Mouse (Mus musculus) liver, adult 2 months (tissue): Measurements from ENCODE around the gene Bud31. TPM values are rescaled to one million over a fixed set of nuclear protein-coding genes. Genes with fewer than 3 reads are reported as not detected.

Source experiments
- DNase-seq: peaks from one replicate; pipeline ENCODE4 v3.0.0-alpha.2; 2011; ENCODE audit warnings: low read depth, low spot score; ENCODE audit errors: extremely low read depth
- H3K27ac ChIP-seq: fragments of 200-500 bp; replicated peaks from 2 replicates; pipeline ENCODE4 v1.5.1; 2012; ENCODE audit warnings: low read depth, mild to moderate bottlenecking, control low read depth, inconsistent platforms, low read length; ENCODE audit not compliant: insufficient read depth
- H3K27me3 ChIP-seq: fragments of 200-500 bp; 2 replicates; pipeline ENCODE4 v1.6.1; 2012; ENCODE audit warnings: mild to moderate bottlenecking, moderate library complexity, low read length, inconsistent platforms; ENCODE audit not compliant: control insufficient read depth, insufficient read depth
- H3K36me3 ChIP-seq: fragments of 200-500 bp; 2 replicates; pipeline ENCODE4 v1.6.1; 2012; ENCODE audit warnings: low read length, inconsistent platforms; ENCODE audit not compliant: control insufficient read depth, insufficient read depth
- H3K4me1 ChIP-seq: fragments of 200-500 bp; 2 replicates; pipeline ENCODE4 v1.6.1; 2011; ENCODE audit warnings: low read length; ENCODE audit not compliant: control insufficient read depth, insufficient read depth
- H3K4me3 ChIP-seq: fragments of 200-500 bp; 2 replicates; pipeline ENCODE4 v1.5.1; 2011; ENCODE audit warnings: low read depth, mild to moderate bottlenecking, control low read depth, low read length, moderate library complexity; ENCODE audit not compliant: insufficient read depth
- H3K79me2 ChIP-seq: fragments of 200-500 bp; 2 replicates; pipeline ENCODE4 v1.6.1; 2012; ENCODE audit warnings: inconsistent platforms, mild to moderate bottlenecking, low read length, moderate library complexity; ENCODE audit not compliant: control insufficient read depth, insufficient read depth
- H3K9ac ChIP-seq: fragments of 200-500 bp; 2 replicates; pipeline ENCODE4 v1.6.1; 2012; ENCODE audit warnings: low read depth, mild to moderate bottlenecking, control low read depth, inconsistent platforms, low read length
- CTCF ChIP-seq: fragments of 200-500 bp; IDR thresholded peaks from 2 replicates; pipeline ENCODE4 v1.5.1; 2011; ENCODE audit warnings: low read depth, low read length, control low read depth
- POLR2A ChIP-seq: fragments of 200-500 bp; IDR thresholded peaks from 2 replicates; pipeline ENCODE4 v1.6.1; 2011; ENCODE audit warnings: low read length, control low read depth; ENCODE audit not compliant: insufficient read depth; ENCODE audit errors: extremely low read depth
- WGBS: fragments of 180-500 bp; shearing (Covaris S2); methylation state at CpG from one replicate; pipeline ENCODE4 v1.1.7; 2018; 5-methylcytosine and 5-hydroxymethylcytosine counted together
- polyA plus RNA-seq: library from polyadenylated mRNA; depleted of rRNA; stranded (reverse); fragments of >200 nt; gene quantifications from 2 replicates; pipeline ENCODE4 v1.2.3, GENCODE M21; 2012; rRNA removed
- total RNA-seq: library from RNA; depleted of rRNA; stranded (reverse); fragments of >200 nt; gene quantifications from 2 replicates; pipeline ENCODE4 v1.2.3, GENCODE M21; 2014; rRNA removed

The Bud31 gene
- total and polyA plus RNA-seq, 2 experiments: 45.5 to 66.4 TPM

DNA sequence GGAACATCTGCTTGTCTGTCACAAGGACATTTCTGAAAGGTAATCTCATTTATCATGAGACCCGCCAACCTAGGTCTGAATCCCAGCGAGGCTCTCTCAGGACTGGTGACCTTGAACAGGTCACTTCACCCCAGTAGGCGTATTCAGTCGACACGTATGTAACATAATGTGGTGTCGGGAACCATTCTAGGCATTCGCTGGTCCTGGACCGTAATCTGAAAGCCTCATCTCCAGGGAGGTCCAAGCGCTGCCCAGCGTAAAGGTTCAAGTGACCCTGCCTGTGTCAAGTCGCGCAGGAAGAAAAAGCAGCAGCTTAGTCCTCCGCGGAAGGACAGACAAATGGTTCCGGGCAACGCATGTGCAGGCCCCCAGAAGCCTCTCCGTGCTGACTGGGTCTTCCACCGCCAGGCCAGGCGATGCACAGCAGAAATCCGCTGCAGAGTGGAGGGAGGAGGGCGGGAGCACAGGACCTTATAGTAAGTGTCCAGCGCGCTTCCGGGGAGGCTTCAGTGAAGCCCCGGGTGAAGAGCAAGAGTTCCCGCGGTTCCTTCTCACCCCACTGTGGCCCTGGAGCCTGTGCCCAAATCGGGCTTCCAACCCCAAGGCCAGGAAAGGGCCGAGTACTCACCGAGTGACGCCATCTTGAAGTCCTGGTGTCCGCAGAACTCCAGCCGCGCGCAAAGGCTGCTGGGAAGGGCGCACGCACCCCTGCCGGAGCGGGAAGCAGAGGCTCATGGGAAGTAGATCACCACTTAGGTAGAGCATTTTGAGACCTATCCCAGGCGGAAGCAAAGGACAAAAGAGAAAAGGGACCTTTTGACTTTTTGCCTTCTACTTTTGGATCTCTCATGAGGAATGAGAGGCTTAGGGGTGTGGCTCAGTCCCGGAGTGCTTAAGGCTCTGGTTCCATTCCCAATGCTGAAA, 51.0 kb downstream of the Bud31 start:
- H3K4me1 ChIP-seq: peaks cover 24% of the 10 kb centered on the region
- no peak for TF ChIP-seq CTCF
- TF ChIP-seq POLR2A: peak; percentile 65; the same call in 1 of the 2 replicates
- peak; percentile 89 for DNase-seq
- peak overlapping the region; percentile 80 for H3K9ac ChIP-seq
- WGBS: under 1% methylated on average over 41 of the region's 41 CpGs
- H3K4me3 ChIP-seq: peak overlapping the region; percentile 72
- peak overlapping the region; percentile 94 for H3K27ac ChIP-seq
- peaks cover 22% of the 10 kb centered on the region for H3K36me3 ChIP-seq
- peaks cover 26% of the 10 kb centered on the region; the same call in 1 of the 2 replicates for H3K79me2 ChIP-seq
- no peaks in the 10 kb centered on the region for H3K27me3 ChIP-seq

DNA sequence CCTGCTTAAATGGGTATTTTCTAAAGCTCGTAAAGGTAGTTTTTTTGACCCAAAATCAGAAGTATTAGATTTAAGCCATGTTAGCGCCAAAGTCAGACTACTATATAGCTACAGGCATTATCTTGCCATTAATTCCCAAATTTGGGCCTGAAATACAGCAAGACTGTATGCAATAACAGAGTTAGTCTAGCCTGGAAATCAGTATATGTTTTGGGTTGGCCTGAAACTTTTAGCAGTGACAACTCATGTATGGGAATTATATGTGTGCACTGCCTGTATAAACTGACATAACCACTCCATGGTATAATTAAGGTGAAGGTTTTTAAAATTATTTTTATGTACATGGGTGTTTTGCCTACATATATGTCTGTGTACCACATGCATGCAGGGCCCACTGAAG, 51.8 kb downstream of the Bud31 start, which contains the start of gene Atp5j2:
TSS of gene Atp5j2 (minus strand) at position 101 of the 400 bp plus-strand sequence.
- no peak for TF ChIP-seq CTCF
- TF ChIP-seq POLR2A: no peak
- no peak for DNase-seq
- WGBS: 100% methylated on average over 2 of the region's 2 CpGs
- Histone ChIP-seq H3K27me3 (no peaks in the 10 kb centered on the region), H3K9ac (peak within 1 kb of the TSS; percentile 80), H3K4me1 (peaks cover 18% of the 10 kb centered on the region), H3K4me3 (peak within 1 kb of the TSS; percentile 72), H3K79me2 (peaks cover 26% of the 10 kb centered on the region; the same call in 1 of the 2 replicates), H3K36me3 (peaks cover 27% of the 10 kb centered on the region), H3K27ac (peak within 1 kb of the TSS; percentile 94)

Other genes starting within 250 kb of the Bud31 start
- 5.2 and 6.0 TPM in 2 replicates for gene Smurf1, start 174.5 kb upstream of the Bud31 start, total RNA-seq
- gene Smurf1, start 174.5 kb upstream of the Bud31 start, polyA plus RNA-seq: 6.7 and 8.6 TPM in 2 replicates
- gene Gm4871, start 107.6 kb upstream of the Bud31 start, total RNA-seq: not detected in 2 replicates
- gene Gm4871, start 107.6 kb upstream of the Bud31 start, polyA plus RNA-seq: not detected in 2 replicates
- not detected in 2 replicates for gene 1700018F24Rik, start 97.4 kb upstream of the Bud31 start, total RNA-seq
- not detected in 2 replicates for gene 1700018F24Rik, start 97.4 kb upstream of the Bud31 start, polyA plus RNA-seq
- gene Arpc1a, start 56.5 kb upstream of the Bud31 start, total RNA-seq: 36.0 and 47.1 TPM in 2 replicates
- gene Arpc1a, start 56.5 kb upstream of the Bud31 start, polyA plus RNA-seq: 64.7 and 66.5 TPM in 2 replicates
- not detected in 2 replicates for gene Kpna7, start 56.3 kb upstream of the Bud31 start, total RNA-seq
- gene Kpna7, start 56.3 kb upstream of the Bud31 start, polyA plus RNA-seq: not detected in 2 replicates
- 30.9 and 61.0 TPM in 2 replicates for gene Arpc1b, start 26.1 kb upstream of the Bud31 start, total RNA-seq
- 93.8 and 137 TPM in 2 replicates for gene Arpc1b, start 26.1 kb upstream of the Bud31 start, polyA plus RNA-seq
- 12.6 and 16.1 TPM in 2 replicates for gene Pdap1, start 124 bp upstream of the Bud31 start, total RNA-seq
- 16.9 and 19.7 TPM in 2 replicates for gene Pdap1, start 124 bp upstream of the Bud31 start, polyA plus RNA-seq
- 7.2 and 8.3 TPM in 2 replicates for gene Ptcd1, start 26.7 kb downstream of the Bud31 start, total RNA-seq
- gene Ptcd1, start 26.7 kb downstream of the Bud31 start, polyA plus RNA-seq: 7.5 and 7.6 TPM in 2 replicates
- gene Cpsf4, start 26.9 kb downstream of the Bud31 start, total RNA-seq: 16.4 TPM in 2 replicates
- gene Cpsf4, start 26.9 kb downstream of the Bud31 start, polyA plus RNA-seq: 16.8 and 20.2 TPM in 2 replicates
- gene Atp5j2, start 51.7 kb downstream of the Bud31 start, total RNA-seq: 331 and 332 TPM in 2 replicates
- 171 and 187 TPM in 2 replicates for gene Atp5j2, start 51.7 kb downstream of the Bud31 start, polyA plus RNA-seq
- gene Zkscan14, start 61.5 kb downstream of the Bud31 start, total RNA-seq: 6.8 and 8.5 TPM in 2 replicates
- gene Zkscan14, start 61.5 kb downstream of the Bud31 start, polyA plus RNA-seq: 1.8 and 2.1 TPM in 2 replicates
- gene Zkscan5, start 64.2 kb downstream of the Bud31 start, total RNA-seq: 7.6 and 7.8 TPM in 2 replicates
- gene Zkscan5, start 64.2 kb downstream of the Bud31 start, polyA plus RNA-seq: 4.8 and 4.9 TPM in 2 replicates
- gene Zfp655, start 91.4 kb downstream of the Bud31 start, total RNA-seq: 29.5 and 29.9 TPM in 2 replicates
- gene Zfp655, start 91.4 kb downstream of the Bud31 start, polyA plus RNA-seq: 11.4 and 11.8 TPM in 2 replicates
- 3.0 and 3.5 TPM in 2 replicates for gene Zscan25, start 140.1 kb downstream of the Bud31 start, total RNA-seq
- 6.5 and 6.7 TPM in 2 replicates for gene Zscan25, start 140.1 kb downstream of the Bud31 start, polyA plus RNA-seq
- 0.18 TPM in 1 of 2 replicates, not detected in the other for gene Cyp3a57, start 204.9 kb downstream of the Bud31 start, total RNA-seq
- not detected in 2 replicates for gene Cyp3a57, start 204.9 kb downstream of the Bud31 start, polyA plus RNA-seq